Mouse (Mus musculus) R1 (cell line): Measurements from ENCODE around the gene Map2k5.

Source experiments
- DNase-seq: peaks from one replicate; pipeline ENCODE4 v3.0.0-alpha.2; 2018; ENCODE audit warnings: low read depth, low spot score

Gene Map2k5

DNA sequence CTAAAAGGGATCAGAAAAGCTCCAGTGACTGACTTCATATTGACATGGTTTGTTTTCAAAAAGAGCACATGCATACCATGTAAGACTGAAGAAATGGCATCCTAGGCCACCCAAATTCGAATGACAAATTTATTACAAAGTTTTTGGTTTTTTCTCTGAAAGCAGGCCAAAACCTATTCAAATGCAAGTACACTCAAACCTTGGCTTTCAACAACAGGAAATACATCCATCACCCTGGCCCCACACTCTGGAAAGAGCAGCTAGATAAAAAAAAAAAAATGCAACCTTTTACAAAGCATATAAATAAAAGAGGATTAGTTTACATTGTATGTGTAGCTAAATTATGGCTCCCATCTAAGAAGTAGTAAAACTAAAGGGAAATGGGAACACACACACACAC, 114.5 kb downstream of the Map2k5 start:
- no peak for DNase-seq

DNA sequence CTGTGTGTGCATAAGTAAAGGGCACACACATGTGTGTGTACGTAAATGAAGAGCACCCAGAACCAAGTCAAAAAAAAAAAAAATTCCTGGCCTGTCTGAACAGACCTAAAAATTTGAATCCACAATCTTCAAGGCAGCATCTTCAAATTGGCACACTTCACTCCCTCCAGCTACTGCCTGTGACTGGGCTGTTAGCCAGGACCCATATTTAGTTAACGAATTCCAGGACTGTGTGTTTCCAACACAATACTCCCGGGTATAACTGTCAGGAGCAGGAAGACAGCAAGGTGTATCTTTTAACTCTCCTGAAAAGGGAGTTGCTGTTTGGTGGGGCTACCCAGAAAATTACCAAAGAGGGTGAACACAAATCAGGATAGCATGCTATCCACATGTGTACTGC, 118.9 kb downstream of the Map2k5 start:
- no peak for DNase-seq

DNA sequence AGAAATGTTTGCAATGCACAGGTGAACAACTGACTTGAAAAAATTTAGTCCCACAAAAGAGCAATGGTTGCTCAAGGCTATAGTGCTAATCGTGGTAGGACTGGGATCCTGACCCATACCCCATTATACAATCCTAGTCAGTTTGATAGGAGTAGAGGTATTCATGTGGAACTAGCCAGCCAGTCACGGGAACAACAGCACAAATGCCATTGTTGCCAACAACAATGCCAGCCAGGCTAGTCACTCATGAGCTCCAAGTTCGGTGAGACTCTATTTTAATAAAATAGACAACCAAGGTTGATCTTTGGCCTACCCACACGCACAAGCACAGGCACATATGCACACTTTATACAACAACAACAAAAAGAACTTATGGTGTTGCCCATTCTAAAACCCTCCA, 120.0 kb downstream of the Map2k5 start:
- no peak for DNase-seq

DNA sequence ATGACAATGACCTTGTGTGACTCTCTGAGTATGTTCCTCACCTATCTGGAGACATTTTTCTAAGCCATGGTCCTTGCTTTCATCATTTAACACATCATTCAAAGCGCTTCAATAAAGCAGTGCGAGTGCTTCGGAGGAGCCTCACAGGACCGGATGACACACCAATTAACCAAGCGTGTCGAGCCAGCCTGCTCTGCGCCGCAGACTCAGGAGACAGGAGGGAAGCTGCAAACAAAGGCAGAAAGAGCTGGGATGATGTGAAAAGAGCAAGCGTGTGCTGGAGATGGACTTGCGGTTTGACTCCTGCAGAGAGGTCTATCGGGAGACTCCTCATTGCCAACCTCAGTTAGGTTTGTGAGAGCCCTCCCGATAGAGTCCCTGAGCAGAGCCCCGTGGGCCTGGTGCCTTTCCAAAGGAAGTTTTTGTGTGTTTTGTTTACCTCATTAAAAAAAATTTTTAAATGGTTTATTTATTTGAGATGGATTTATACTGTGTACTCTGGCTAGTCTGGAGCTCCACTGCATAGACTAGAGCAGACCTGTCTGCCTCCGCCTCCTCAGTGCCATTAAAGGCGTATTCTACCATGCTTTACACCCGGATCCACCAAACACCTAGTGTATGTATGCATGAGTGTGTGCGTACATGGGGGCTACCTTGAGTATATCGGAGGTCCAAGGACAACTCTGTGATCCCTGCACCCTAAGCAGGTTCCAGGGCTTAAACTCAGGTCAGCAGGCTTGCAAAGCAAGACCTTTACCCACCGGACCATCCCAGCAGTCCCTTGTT, 126.7 kb downstream of the Map2k5 start:
- DNase-seq, result peak; percentile 7

DNA sequence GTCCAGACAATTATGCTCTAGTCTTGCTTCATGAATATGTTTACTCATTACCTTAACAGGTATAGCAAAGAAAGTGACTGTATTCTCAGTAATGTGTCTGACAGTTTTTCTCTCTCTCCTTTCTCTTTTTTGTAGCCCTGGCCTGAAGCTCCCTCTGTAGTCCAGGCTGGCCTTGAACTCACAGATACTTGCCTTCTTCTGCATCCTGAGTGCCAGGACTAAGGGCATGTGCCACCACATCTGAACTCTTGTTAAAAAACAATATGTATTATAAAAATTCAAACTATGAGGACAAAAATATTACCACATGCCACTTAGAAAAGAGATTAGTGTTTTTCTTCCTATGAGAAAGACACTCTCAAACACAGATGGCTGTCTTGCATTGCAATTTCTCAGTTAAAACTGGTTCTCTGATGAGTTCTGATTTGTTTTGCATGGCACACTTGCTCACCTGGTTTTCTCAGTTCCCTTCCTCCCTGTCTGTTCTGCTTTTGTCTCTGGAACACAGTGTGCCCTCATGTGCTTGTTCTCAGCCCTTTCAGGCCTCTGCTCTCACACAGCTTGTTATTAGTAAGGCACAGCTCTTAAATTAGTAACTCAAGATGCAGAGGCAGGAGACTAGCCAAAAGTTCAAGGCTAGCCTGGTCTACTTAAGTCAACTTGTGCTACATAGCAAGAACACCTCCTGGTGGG, 129.5 kb downstream of the Map2k5 start:
- no peak for DNase-seq

DNA sequence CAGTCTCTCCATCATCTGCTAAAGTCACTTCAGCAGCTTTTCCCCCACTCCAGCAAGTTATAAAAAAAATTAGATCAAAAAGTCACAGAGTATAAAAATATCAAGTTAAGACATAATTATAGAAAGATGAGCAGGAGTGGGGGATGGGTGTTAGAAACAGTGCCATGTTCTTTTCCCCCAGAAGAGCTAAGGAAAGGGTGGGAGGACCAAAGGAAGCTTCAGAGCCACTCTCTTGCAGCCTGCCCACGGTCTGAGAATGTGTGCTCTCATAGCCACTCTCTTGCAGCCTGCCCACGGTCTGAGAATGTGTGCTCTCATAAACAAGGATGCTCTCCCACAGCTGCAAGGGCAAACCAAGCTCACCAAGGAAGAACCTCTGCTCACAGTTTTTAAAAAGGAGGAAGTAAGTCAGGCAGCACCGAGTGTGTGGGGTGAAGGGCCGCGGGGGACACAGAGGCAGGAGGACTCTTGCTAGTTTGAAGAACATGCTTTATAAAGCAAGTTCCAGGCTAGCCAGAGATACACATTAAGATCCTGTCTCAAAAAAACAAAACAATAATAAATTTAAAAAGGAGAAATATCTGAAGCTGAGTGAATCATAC, 131.0 kb downstream of the Map2k5 start:
- DNase-seq, result no peak

DNA sequence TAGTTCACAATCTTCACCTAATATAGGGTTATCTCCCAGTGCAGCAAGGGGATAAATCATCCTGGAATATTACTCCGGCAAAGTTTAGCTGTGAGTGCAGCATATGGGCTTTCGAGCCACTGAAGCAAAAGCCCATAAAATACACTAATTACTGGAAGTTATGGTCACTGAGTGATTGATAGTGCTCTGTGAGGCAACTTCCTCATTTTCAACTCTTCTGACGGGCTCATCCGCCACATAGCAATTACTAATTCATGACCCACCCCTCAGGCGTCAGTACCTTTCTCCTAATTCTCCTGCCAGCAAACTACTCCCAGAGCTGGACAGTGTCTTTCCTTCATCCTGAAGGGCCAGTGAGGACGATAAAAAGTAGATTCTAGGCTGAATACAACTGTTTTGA, 135.7 kb downstream of the Map2k5 start:
- no peak for DNase-seq

DNA sequence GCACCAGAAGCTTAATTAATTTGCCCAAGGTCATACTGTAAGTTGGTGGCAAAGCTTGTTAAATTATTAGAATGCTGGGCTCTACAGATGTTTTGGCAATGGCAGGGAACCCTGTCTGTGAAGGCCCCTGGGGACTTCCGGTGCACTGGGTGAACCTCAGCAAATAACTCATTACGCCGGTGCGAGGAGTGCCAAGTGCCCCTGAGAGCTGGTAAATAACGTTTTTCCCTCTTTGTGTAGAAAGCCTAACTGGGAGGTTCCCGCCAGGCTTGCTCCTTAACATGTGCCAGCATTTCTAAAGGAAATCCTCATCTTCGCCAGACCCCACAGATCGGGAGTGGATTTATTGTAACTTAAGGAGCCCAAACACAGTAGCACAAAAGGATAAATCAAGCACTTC, 136.5 kb downstream of the Map2k5 start:
- DNase-seq, result no peak

DNA sequence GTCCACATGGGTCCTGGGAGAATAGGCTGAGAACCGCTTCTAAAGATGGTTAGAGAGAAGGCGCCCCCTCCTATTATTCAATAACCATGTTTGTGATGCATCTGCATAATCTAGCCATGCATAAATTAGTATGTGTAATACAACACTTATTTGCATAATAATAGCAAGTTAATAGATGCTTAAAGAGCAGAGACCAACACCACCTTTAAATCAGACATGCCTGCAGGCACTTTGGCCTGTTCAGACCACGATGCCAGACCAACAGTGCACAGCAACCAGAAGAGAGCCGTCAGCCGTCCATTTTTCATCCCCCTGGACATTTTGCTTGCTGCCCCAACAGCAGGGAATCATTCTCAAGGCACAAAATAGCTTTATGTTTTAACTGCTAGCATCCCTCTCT, 143.3 kb downstream of the Map2k5 start:
- no peak for DNase-seq

DNA sequence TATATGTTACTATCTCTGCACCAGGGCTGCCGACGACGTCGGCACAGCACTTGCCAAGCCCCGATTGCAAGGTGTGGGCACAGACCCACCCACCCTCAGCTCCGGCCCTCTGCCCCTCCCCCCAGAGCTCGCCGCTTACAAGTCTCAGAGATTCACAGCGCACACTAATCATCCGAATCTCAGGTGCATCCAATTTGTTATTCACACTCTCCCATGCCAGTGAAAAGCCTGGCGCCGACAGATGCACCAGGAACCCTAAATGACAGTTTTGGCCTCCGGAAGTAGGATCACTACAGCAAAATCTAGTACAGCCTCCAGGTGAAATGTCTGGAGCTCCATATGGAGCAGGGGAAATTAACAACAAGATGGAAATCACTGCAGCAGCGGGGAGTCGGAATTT, 147.4 kb downstream of the Map2k5 start:
- no peak for DNase-seq

DNA sequence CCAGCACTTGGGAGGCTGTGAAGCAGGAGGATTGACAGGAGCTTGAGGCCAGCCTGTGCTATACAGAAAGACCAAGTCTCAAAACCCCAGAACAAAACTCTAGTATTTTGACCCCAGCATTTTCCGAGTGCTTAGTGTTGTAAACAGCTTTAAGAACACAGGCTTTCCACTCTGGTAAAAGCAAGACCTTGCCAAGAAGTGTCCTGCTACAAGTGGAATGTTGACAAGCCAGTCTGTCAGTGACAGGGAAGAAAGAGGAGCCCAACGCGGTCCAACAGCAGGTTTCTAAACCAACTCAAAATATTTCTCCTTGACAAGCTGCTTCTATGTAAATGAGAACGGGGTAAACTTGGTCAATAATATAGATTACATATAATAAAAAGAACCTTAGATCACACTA, 148.6 kb downstream of the Map2k5 start:
- DNase-seq, result no peak

DNA sequence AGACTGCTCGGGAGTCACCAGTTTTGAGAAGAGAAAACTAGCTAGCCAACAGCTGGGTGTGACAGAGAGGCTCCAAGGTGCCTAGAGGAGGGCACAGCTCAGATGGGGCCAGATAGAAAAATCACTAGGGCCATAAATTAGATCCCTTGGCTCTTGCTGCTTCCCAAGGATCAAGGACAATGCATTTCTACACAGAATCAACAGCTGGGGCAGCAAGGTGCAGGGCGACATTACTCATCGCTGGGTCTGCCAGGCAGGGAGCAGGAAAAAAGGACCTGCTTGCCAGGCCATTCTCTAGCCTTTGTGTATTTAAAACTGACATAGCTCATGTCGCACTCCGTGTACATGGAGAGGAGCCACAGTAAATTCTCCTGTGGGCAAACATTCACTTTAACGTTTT, 155.5 kb downstream of the Map2k5 start:
- no peak for DNase-seq

DNA sequence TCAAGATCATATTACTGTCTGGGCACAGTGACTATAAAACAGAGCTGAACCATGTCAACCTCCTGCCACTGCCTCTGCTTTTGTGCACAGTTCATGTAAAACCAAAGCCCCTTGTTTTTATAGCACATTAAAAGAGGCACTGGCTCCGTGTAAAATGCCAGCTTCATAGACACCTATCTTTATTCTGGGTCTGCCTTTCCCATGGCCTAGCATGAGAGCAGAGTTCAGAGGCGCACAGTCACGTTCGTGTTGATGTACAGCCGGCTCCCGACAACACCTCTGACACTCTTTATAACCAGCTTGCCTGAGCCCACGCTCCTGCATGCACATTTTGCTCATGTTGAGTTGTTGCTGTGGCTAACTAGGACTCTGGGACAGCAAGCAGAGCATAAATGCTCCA, 157.9 kb downstream of the Map2k5 start:
- no peak for DNase-seq

DNA sequence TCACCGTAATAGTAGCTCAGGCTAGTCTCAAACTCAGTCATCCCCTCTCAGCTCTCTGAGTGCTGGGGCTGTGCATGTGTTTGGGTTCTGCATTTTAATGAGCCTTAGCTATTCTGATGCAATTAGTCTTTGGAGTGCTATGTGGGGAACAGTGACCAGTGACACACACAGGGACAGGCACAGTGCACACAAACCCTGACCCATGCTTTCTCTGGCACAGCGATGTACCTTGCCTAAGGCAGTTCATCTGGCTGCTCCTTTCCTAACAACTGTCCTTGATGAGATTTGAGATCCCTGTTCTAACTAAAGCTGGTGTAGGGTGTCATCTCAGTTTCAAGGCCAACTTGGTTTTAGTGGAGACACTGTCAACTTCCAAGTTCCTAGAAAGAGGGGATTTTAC, 162.7 kb downstream of the Map2k5 start:
- no peak for DNase-seq

DNA sequence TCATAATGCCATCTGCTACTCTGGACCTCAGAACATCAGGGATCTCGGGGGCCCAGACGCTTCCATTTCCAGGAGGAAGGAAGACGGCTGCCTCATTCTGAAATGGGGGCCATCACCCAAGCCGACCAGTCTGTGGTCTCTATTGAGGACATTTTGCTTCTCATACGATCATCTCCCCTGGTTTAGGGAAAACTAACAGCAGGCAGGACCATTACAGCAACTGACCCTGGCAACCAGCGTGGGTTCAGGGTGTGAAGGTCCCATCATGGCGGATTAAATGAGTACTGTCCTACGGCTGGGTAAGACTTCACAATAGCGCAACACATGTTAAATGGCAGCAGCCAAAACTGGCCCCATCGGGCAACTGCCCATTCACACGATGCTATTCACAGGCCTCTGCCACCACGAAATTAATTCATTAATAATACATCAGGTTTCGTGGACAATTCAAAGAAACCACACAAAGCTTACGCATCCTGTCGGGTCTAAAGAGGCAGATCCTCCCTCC, 170.9 kb downstream of the Map2k5 start:
- DNase-seq, result no peak

DNA sequence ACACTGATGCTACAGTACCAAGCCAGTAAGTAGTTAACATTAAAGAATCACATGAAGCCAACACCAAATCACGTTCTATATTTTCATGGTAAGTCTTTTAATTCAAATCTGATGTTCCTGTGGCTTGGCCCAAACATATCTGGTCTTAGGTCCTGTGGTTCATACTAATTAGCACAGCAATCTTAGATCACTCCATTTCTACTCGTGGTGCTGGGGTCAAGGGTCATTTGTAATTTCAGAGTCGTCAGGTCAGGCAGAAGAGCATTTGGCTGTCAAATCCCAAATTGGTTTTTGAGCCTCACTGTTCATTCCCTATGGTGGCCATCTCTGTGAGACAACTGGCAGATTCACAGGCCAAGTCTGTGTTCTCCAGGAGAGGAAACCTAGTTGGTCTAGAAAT, 174.2 kb downstream of the Map2k5 start:
- no peak for DNase-seq

DNA sequence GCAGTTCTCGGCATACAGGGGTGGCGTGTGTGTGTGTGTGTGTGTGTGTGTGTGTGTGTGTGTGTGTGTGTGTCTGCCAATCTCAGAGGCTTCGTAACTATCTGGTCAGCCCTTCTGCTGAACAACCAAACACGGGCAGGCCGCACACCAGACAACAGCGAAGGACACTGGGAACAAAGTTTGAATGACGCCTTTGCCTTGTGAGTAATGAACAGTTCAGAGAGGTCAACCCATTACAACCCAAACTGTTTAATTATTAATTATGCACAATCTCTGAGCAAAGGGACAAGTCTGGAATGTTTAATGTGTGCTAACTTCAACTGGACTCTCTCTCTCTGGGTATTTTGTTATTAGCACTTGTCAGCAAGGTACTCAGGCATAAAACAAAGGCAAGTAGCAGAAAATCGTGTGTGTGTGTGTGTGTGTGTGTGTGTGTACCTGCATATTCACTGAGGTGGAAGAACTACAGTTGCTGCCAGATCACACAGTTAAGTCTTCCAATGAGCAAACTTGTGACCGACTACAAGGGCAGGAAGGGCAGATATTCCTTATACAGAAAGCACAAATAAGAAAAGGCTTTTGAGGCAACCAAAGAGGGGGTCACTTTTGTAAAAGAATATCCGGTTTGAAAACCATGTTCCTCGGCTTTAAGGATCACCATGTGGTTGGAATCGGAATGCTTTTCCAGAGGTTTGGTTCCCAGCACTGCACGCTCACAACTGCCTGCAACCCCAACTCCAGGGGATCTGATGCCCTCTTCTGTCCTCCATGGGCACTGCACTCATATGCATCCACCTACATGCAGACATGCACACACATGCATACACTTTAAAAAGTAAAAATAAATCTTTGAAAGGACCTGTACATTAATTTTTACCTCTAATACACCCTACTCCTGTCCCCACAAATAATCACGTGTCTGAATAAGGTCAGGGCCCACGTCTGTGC, 176.1 kb downstream of the Map2k5 start:
- peak; percentile 57 for DNase-seq

DNA sequence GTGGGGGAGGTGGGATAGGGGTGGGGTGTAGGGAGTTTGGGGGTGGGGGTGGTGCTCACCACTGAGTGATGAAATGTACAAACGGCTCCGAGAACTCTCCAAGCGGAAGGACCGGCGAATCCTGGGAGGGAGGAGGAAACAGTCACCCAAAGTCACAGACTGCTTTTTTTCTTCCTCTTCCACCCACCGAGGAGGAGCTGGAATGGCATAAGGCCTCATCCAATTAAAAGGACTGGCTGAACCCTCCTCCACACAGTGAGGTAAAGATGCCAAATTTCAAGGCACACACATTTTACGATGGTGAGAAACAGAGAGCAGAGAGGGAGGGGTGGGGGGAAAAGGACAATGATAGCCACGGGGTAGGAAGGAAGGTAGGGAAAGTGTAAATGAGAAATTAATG, 180.4 kb downstream of the Map2k5 start:
- no peak for DNase-seq

DNA sequence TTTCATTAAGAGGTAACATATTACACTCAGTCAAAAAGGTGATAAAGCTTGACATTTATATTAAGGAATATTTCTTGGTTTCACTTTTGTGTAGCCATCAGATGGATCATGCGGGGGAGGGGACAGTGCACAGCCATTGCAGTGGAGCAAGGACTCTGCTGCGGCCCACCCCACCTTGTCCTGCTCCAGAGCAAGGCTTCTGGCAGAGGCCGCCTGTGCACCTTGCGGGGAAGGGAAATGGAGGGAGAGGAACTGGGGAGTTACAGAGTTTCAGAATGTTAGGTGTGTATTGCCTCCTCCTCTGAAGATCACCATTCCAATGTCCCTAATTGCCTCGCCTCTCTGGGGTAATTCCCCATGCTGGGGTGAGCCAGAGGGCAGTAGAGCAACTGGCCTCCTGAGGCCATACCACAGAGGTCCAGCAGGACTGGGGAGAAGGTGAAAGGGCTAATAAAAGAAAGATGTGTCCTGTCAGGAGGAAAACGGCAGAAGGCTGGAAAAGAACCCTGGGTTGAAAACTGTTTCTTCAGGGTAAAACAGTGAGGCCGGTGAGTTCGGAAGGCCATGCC, 181.5 kb downstream of the Map2k5 start:
- DNase-seq, result no peak

DNA sequence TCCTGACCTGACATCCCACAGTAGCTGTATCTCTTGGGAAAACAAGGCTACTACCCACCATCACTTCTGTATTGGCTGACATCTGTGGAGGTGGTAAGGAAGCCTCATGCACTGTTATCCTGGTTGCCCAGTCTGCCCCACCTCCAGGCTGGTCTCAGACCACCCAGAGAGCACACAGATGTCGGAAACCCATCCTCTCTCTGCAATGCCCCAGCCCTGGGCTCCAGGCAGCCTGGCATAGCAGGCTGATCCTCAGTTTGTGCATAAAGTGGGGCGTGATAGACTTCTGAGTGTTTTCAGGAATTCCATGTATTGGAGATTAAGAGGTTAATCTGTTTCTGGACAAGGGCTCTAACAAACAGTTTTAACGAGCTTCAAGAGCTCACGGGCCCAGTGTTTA, 182.2 kb downstream of the Map2k5 start:
- no peak for DNase-seq

DNA sequence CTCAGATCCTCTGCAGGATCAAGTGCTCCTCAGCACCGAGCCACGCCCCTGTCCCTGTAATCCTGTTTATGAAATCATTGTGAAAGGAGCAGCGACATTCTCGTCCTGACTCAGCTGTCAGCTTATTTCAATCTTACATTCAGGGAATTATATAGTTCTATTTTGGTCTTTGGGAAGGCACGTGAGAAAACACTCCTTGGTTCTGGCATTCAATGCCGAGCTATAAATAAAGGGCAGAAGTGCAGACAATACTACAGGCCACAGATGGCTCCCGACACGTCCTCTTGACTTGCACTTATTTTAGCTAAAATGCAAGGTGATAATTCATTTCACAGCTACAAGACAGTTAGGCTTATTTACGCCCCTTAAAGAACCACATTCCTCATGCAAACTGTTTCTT, 182.9 kb downstream of the Map2k5 start:
- no peak for DNase-seq
